Mouse (Mus musculus): ENCODE measurements around the gene Cct6b. TPM values are rescaled to one million over a fixed set of nuclear protein-coding genes. Genes with fewer than 3 reads are reported as not detected.
"Not testable (repeated sequence)": the region's sequence is repeated elsewhere in the genome, so short reads cannot be mapped to it uniquely, and the experiment has no call there.

Gene Cct6b
- total RNA-seq, 2 experiments from 2014 or later: 0.20 to 0.26 TPM

GRCm38 (mm10) chr11:82712681-82713080 lies 51.4 kb downstream of the Cct6b start:
- intact Hi-C loops (cut with DNase I): no loop called here
- no peak for DNase-seq (ENCODE audit: low spot score)

- intact Hi-C loops (cut with DNase I): no loop called here
- DNase-seq (ENCODE audit: low spot score): no peak
Measured at GRCm38 (mm10) chr11:82708934-82709333, 55.2 kb downstream of the Cct6b start.

- intact Hi-C loops (cut with DNase I): no loop called here
- no peak for DNase-seq (ENCODE audit: low spot score)
Measured at GRCm38 (mm10) chr11:82705082-82705481, 59.0 kb downstream of the Cct6b start.

- no peak for DNase-seq (ENCODE audit: low spot score)
- intact Hi-C loops (cut with DNase I): no loop called here
Measured at GRCm38 (mm10) chr11:82699865-82700410, 64.2 kb downstream of the Cct6b start.

GRCm38 (mm10) chr11:82695930-82696329 lies 68.2 kb downstream of the Cct6b start:
- DNase-seq (ENCODE audit: low spot score): no peak
- intact Hi-C loops (cut with DNase I): no loop called here

GRCm38 (mm10) chr11:82694947-82695346 lies 69.2 kb downstream of the Cct6b start:
- intact Hi-C loops (cut with DNase I); DNase-seq (ENCODE audit: low spot score): not testable (repeated sequence)

- intact Hi-C loops (cut with DNase I): no loop called here
- no peak for DNase-seq (ENCODE audit: low spot score)
Measured at GRCm38 (mm10) chr11:82692668-82693067, 71.5 kb downstream of the Cct6b start.

GRCm38 (mm10) chr11:82690476-82690875 lies 73.6 kb downstream of the Cct6b start:
- intact Hi-C loops (cut with DNase I): no loop called here
- DNase-seq (ENCODE audit: low spot score): no peak

GRCm38 (mm10) chr11:82687668-82688067 lies 76.5 kb downstream of the Cct6b start:
- DNase-seq (ENCODE audit: low spot score): no peak
- intact Hi-C loops (cut with DNase I): no loop called here

- peak; percentile 16 for DNase-seq (ENCODE audit: low spot score)
- intact Hi-C loops (cut with DNase I): no loop called here
Measured at GRCm38 (mm10) chr11:82684676-82685075, 79.4 kb downstream of the Cct6b start.

GRCm38 (mm10) chr11:82683765-82684505 lies 80.2 kb downstream of the Cct6b start:
- DNase-seq (ENCODE audit: low spot score): no peak
- intact Hi-C loops (cut with DNase I): no loop called here

GRCm38 (mm10) chr11:82678561-82678960 lies 85.6 kb downstream of the Cct6b start:
- intact Hi-C loops (cut with DNase I): no loop called here
- no peak for DNase-seq (ENCODE audit: low spot score)

Other genes with a start within 250 kb of the Cct6b start
- 10 to 100 TPM; 13.9 to 15.4 TPM for gene Zfp830, start within 50 bp of the Cct6b start, total RNA-seq (2021)
- 10 to 100 TPM; 17.9 to 21.5 TPM for gene Lig3, start 16.8 kb upstream of the Cct6b start, total RNA-seq (2021)
- gene Rffl, start 106.9 kb upstream of the Cct6b start, total RNA-seq (2021): 1 to 10 TPM; 3.8 to 4.2 TPM
- gene Rad51d, start 126.3 kb upstream of the Cct6b start, total RNA-seq (2021): 1 to 10 TPM; 8.0 to 9.3 TPM
- gene Fndc8, start 127.8 kb upstream of the Cct6b start, total RNA-seq (2021): not detected
- gene Nle1, start 144.1 kb upstream of the Cct6b start, total RNA-seq (2021): 10 to 100 TPM; 12.1 to 14.5 TPM
- gene Unc45b, start 146.2 kb upstream of the Cct6b start, total RNA-seq (2021): 100 to 1,000 TPM; 172 to 215 TPM
- 10 to 100 TPM; 60.8 to 70.3 TPM for gene Slfn5, start 187.0 kb upstream of the Cct6b start, total RNA-seq (2021)
- 1 to 10 TPM; 1.1 to 1.5 TPM for gene Slfn9, start 227.5 kb upstream of the Cct6b start, total RNA-seq (2021)